Mouse (Mus musculus): ENCODE data around the gene Gm15262.
A peak's percentile ranks its signal among the peaks of the same experiment; 100 is the strongest.
"Not testable (repeated sequence)": the region's sequence is repeated elsewhere in the genome, so short reads cannot be mapped to it uniquely, and the experiment has no call there.

Gm15262 gene

DNA sequence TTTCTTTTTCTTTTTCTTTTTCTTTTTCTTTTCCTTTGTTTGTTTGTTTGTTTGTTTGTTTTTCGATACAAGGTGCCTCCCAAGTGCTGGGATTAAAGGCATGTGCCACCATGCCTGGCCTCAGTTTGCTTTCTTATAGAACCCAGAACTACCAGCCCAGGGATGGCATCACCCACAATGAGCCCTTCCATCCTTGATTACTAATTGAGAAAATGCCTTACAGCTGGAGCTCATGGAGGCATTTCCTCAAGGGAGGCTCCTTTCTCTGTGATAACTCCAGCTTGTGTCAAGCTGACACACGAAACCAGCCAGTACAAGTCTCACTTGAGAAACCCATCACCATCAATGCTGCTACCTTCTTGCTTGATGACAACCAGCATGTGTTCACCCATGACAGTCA is at the start of gene Gm15262:
TSS of gene Gm15262 (plus strand) at position 301 of the 400 bp plus-strand sequence.
- DNase-seq (ENCODE audit: low spot score in 2 of 2) = not testable (repeated sequence)

DNA sequence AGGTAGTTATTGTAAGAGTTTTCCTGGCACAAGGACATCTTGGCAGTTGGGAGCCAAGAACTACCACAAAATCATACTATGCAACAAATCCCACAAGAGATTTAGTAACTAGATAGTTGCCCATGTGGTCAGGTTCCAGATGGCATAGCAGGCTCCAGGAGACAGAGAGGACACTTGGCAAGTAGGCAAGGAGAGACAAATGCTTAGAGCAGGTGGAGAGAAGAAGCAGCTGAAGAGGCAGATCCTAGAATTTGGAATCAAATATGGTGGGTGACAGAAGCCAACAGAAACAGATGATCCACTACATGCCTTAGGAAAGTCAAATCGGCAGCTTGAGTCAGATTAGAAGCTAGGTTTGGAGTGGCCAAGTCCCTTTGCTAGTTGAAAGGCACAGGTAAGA is 20.9 kb downstream of the Gm15262 start:
- DNase-seq (ENCODE audit: low spot score in 2 of 2) = no peak

GRCm38 (mm10) chrX:161316443-161316842 is 29.2 kb downstream of the Gm15262 start:
- DNase-seq (ENCODE audit: low spot score in 2 of 2) = no peak

DNA sequence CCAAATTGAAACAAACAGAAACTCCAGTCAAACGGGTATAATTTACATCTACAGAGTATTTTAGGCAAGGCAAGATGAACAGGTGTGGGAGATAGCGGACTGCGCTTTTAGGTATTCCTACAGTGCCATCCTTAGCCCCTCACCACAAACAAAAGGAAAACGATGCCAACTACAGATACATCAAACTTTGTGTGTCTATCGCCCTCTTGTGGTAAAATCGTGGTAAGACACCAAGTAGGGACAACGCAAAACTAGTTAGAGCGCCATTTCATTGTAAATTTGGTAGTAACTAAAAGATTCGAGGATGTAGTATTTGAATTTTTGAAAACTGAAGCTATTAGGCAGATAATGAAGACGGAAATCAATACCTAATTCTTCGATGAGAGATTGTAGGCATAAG is 83.7 kb downstream of the Gm15262 start:
- no peak for DNase-seq (ENCODE audit: low spot score in 2 of 2)

DNA sequence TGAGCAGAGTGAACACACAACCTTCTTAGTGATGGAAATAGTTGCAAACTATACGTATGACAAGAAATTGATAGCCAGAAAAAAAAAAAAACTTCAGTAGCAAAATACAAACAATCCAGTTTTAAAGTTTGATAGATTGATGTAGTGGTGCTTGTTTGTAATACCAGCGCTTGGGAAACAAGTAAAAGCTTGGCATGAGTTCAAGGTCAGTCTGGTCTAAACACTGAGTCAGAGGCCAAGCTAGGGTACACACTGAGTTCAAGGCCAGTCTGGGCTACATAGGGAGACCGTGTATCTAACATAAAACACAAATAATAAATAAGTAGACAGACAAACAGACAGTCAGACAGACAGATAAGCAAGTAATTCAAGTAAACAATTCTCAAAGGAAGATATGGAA is 84.2 kb downstream of the Gm15262 start:
- DNase-seq (ENCODE audit: low spot score in 2 of 2) = no peak

GRCm38 (mm10) chrX:161375568-161375967 is 88.3 kb downstream of the Gm15262 start:
- DNase-seq (ENCODE audit: low spot score in 2 of 2) = no peak

GRCm38 (mm10) chrX:161385791-161386190 is 98.5 kb downstream of the Gm15262 start:
- peak in 1 of 2 experiments; percentile 3 for DNase-seq (ENCODE audit: low spot score in 2 of 2)

DNA sequence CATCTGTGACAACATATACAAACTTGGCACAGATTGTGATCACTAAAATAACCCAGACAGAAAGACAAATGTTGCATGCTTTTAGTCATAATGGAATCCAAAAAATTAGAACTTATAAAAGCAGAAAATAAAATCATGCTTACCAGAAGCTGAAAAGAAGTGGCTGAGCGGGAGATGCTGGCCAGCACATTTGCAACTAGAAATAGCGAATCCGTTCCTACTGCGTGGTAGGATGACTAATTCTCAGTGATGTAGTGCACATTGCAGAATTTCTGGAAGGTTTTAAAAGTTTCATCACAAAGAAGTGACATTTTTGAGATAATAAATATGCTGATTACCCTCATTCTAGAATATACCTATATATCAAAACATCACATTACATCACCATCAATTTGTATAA is 100.7 kb downstream of the Gm15262 start:
- no peak for DNase-seq (ENCODE audit: low spot score in 2 of 2)

DNA sequence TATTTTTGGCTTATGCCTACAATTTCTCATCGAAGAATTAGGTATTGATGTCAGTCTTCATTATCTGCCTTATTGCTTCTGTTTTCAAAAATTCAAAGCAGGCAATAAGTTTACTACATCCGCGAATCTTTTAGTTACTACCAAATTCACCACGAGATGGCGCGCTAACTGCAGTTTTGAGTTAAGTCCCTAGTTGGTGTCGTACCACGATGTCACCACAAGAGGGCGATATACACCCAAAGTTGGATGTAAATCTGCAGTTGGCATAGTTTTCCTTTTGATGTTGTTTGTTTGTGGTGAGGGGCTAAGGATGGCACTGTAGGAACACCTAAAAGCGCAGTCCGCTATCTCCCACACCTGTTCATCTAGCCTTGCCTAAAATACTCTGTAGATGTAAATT is 111.9 kb downstream of the Gm15262 start:
- peak; percentile 1 to 50 for DNase-seq (ENCODE audit: low spot score in 2 of 2)

- no peak for DNase-seq (ENCODE audit: low spot score in 2 of 2)
Measured at GRCm38 (mm10) chrX:161411151-161411550, 123.9 kb downstream of the Gm15262 start.
